Mouse (Mus musculus): Measurements from ENCODE around the gene Cyp2c67.
"Not testable (repeated sequence)": the region's sequence is repeated elsewhere in the genome, so short reads cannot be mapped to it uniquely, and the experiment has no call there.

- TF ChIP-seq CTCF (IDR thresholded peaks at IDR 0.05; ENCODE audit: control insufficient read depth, insufficient read depth, insufficient replicate concordance, low read depth, low read length); POLR2A (IDR thresholded peaks at IDR 0.05; ENCODE audit: control insufficient read depth, low read depth, low read length): not testable (repeated sequence)
These were observed 4.3 kb downstream of the Cyp2c67 start for GRCm38 (mm10) chr19:39644551-39644950.
